Mouse (Mus musculus): Measurements from ENCODE around the gene Agbl4. TPM values are rescaled to one million over a fixed set of nuclear protein-coding genes. Genes with fewer than 3 reads are reported as not detected.

Agbl4 gene
- polyA plus RNA-seq, 1 experiment from 2014 or later, result 2.7 TPM

DNA sequence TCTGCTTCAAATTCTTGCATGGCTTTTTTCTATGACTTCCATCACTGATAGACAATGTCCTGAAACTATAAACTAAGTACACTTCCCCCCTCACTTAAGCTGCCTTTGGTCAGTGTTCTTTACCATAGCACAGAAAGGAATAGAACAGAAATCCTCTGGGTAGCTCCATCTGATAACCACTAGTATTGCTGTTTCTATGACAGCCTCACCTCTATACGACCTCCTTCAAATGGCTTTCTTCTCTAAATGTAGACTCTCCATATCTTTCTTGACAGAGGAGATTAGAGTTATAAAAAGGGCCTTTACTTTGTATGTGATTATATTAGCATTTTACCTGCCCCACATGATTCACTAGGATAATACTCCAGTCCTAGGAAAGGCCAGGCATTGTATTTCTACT lies 413.5 kb downstream of the Agbl4 start:
- H3K9ac ChIP-seq (replicated peaks; ENCODE audit: low read depth, low read length), result no peak overlapping the region
- no peaks in the 10 kb centered on the region for H3K9me3 ChIP-seq (ENCODE audit: control insufficient read depth, low read length)
- 59% methylated on average over 1 of the region's 1 CpGs for WGBS
- no peaks in the 10 kb centered on the region for H3K27me3 ChIP-seq (replicated peaks; ENCODE audit: control insufficient read depth, insufficient read depth, low read length)
- H3K36me3 ChIP-seq (ENCODE audit: control insufficient read depth, insufficient read depth), result no peaks in the 10 kb centered on the region
- no peak overlapping the region for H3K4me3 ChIP-seq (replicated peaks; ENCODE audit: low read length)
- no peak overlapping the region for H3K27ac ChIP-seq (ENCODE audit: low read length)
- no peak for ATAC-seq
- no peak overlapping the region for H3K4me2 ChIP-seq (ENCODE audit: low read length)
- H3K4me1 ChIP-seq (replicated peaks; ENCODE audit: control insufficient read depth, insufficient read depth, low read length), result no peaks in the 10 kb centered on the region

DNA sequence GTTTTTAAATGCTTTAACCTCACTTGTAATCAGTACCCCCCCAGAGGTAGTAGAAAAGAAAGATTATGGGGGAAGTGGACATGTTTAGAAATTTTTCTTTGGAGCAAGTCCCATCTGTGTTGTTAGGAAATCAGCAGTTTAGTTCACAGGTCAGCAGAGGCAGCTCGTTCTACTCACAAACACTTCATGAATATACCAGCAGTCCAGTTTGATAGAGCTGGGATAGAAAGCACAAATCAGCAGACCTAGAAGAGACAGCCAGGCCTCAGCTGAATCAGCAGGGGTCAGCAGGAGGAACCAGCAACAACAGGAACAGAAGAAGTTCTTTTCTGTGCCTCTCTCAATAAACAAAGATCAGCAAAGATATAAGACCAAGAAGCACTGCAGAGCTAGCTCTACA lies 435.3 kb downstream of the Agbl4 start:
- no peaks in the 10 kb centered on the region for H3K9me3 ChIP-seq (ENCODE audit: control insufficient read depth, low read length)
- H3K9ac ChIP-seq (replicated peaks; ENCODE audit: low read depth, low read length), result no peak overlapping the region
- no peak overlapping the region for H3K27ac ChIP-seq (ENCODE audit: low read length)
- H3K27me3 ChIP-seq (replicated peaks; ENCODE audit: control insufficient read depth, insufficient read depth, low read length), result no peaks in the 10 kb centered on the region
- no peak for ATAC-seq
- H3K4me3 ChIP-seq (replicated peaks; ENCODE audit: low read length), result no peak overlapping the region
- WGBS, result 53% methylated on average over 1 of the region's 1 CpGs
- no peak overlapping the region for H3K4me2 ChIP-seq (ENCODE audit: low read length)
- no peaks in the 10 kb centered on the region for H3K4me1 ChIP-seq (replicated peaks; ENCODE audit: control insufficient read depth, insufficient read depth, low read length)
- no peaks in the 10 kb centered on the region for H3K36me3 ChIP-seq (ENCODE audit: control insufficient read depth, insufficient read depth)

GRCm38 (mm10) chr4:110879719-110880443 lies 482.4 kb downstream of the Agbl4 start:
- no peak overlapping the region for H3K4me3 ChIP-seq (replicated peaks; ENCODE audit: low read length)
- H3K4me1 ChIP-seq (replicated peaks; ENCODE audit: control insufficient read depth, insufficient read depth, low read length), result no peaks in the 10 kb centered on the region
- ATAC-seq, result peak; percentile 92
- H3K9ac ChIP-seq (replicated peaks; ENCODE audit: low read depth, low read length), result no peak overlapping the region
- H3K9me3 ChIP-seq (ENCODE audit: control insufficient read depth, low read length), result no peaks in the 10 kb centered on the region
- no peaks in the 10 kb centered on the region for H3K36me3 ChIP-seq (ENCODE audit: control insufficient read depth, insufficient read depth)
- WGBS, result 68% methylated on average over 2 of the region's 2 CpGs
- no peak overlapping the region for H3K27ac ChIP-seq (ENCODE audit: low read length)
- no peaks in the 10 kb centered on the region for H3K27me3 ChIP-seq (replicated peaks; ENCODE audit: control insufficient read depth, insufficient read depth, low read length)
- no peak overlapping the region for H3K4me2 ChIP-seq (ENCODE audit: low read length)

DNA sequence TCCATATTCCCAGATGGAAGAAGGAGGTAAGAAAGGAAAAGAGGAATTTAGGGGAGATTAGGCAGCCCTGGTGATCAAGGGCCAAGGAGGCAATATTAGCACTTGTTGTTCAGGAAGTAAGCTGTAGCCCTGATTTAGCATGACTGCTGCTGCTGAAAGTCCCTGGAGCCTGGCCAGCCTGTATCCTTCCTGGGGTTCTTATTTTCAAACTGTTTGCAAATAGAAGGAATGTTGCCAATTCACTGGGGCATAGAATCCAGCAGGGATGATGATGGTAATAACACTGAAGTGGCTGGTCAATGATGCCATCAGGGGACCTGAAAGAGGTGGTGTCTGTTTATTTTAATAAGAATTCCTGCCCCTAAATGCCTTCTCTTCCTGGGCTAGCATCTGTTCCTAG lies 518.6 kb downstream of the Agbl4 start:
- H3K4me2 ChIP-seq (ENCODE audit: low read length), result no peak overlapping the region
- H3K4me3 ChIP-seq (replicated peaks; ENCODE audit: low read length), result no peak overlapping the region
- no peaks in the 10 kb centered on the region for H3K4me1 ChIP-seq (replicated peaks; ENCODE audit: control insufficient read depth, insufficient read depth, low read length)
- H3K9me3 ChIP-seq (ENCODE audit: control insufficient read depth, low read length), result no peaks in the 10 kb centered on the region
- H3K36me3 ChIP-seq (ENCODE audit: control insufficient read depth, insufficient read depth), result no peaks in the 10 kb centered on the region
- no peak overlapping the region for H3K9ac ChIP-seq (replicated peaks; ENCODE audit: low read depth, low read length)
- H3K27ac ChIP-seq (ENCODE audit: low read length), result no peak overlapping the region
- H3K27me3 ChIP-seq (replicated peaks; ENCODE audit: control insufficient read depth, insufficient read depth, low read length), result no peaks in the 10 kb centered on the region
- no peak for ATAC-seq

DNA sequence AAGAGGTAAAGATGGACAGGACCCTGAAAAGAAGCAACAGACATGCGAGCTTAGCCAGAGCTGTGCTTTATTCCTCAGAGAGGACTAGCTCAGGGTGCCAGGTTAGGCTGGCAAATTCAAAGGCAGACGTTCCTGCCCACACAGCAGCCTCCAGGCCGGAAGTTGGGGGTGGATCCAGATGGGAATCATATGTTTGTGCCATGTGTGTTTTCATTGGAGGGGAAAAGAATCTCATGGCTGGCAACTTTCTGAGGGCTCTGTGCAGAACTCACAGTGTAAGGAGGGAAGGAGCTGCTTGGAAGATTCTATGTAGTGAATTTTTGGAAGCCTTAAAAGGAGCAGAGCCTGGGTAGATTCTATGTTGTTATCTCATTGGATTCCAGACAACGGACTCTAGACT lies 519.1 kb downstream of the Agbl4 start:
- WGBS, result 50% methylated on average over 4 of the region's 4 CpGs
- Histone ChIP-seq H3K4me1 (replicated peaks; ENCODE audit: control insufficient read depth, insufficient read depth, low read length) (no peaks in the 10 kb centered on the region), H3K27ac (ENCODE audit: low read length) (no peak overlapping the region), H3K9me3 (ENCODE audit: control insufficient read depth, low read length) (no peaks in the 10 kb centered on the region), H3K27me3 (replicated peaks; ENCODE audit: control insufficient read depth, insufficient read depth, low read length) (no peaks in the 10 kb centered on the region), H3K9ac (replicated peaks; ENCODE audit: low read depth, low read length) (no peak overlapping the region), H3K4me2 (ENCODE audit: low read length) (no peak overlapping the region), H3K36me3 (ENCODE audit: control insufficient read depth, insufficient read depth) (no peaks in the 10 kb centered on the region), H3K4me3 (replicated peaks; ENCODE audit: low read length) (no peak overlapping the region)
- ATAC-seq, result no peak; the same call in 1 of the 2 replicates

DNA sequence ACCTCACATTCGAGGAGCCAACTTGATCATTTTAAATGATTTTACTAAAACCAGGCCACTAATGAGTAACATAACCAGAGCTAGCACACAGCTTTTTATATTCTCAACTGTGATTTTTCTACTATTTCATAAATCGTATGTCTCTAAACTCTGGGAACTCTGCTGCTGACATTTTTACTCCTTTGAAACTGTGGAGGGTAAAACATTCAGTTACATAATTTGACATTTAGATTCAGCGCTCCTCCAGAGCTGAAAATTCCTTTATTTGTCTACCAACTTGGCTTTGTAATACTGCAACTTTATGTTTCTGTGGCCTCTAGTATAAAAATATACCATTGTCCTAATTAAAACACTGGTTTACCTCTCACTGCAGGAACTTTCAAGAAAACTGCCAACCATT lies 523.6 kb downstream of the Agbl4 start:
- H3K9me3 ChIP-seq (ENCODE audit: control insufficient read depth, low read length), result no peaks in the 10 kb centered on the region
- no peaks in the 10 kb centered on the region for H3K27me3 ChIP-seq (replicated peaks; ENCODE audit: control insufficient read depth, insufficient read depth, low read length)
- no peak overlapping the region for H3K9ac ChIP-seq (replicated peaks; ENCODE audit: low read depth, low read length)
- H3K36me3 ChIP-seq (ENCODE audit: control insufficient read depth, insufficient read depth), result no peaks in the 10 kb centered on the region
- no peak for ATAC-seq
- WGBS, result 90% methylated on average over 3 of the region's 3 CpGs
- H3K27ac ChIP-seq (ENCODE audit: low read length), result no peak overlapping the region
- H3K4me2 ChIP-seq (ENCODE audit: low read length), result no peak overlapping the region
- H3K4me3 ChIP-seq (replicated peaks; ENCODE audit: low read length), result no peak overlapping the region
- no peaks in the 10 kb centered on the region for H3K4me1 ChIP-seq (replicated peaks; ENCODE audit: control insufficient read depth, insufficient read depth, low read length)

- Histone ChIP-seq H3K27ac (ENCODE audit: low read length) (no peak overlapping the region), H3K4me2 (ENCODE audit: low read length) (no peak overlapping the region), H3K9me3 (ENCODE audit: control insufficient read depth, low read length) (no peaks in the 10 kb centered on the region), H3K9ac (replicated peaks; ENCODE audit: low read depth, low read length) (no peak overlapping the region), H3K36me3 (ENCODE audit: control insufficient read depth, insufficient read depth) (no peaks in the 10 kb centered on the region), H3K27me3 (replicated peaks; ENCODE audit: control insufficient read depth, insufficient read depth, low read length) (no peaks in the 10 kb centered on the region), H3K4me1 (replicated peaks; ENCODE audit: control insufficient read depth, insufficient read depth, low read length) (0 out of 2 replicates have a peak, but pooled peaks cover 3% of the 10 kb centered on the region), H3K4me3 (replicated peaks; ENCODE audit: low read length) (no peak overlapping the region)
- 91% methylated on average over 2 of the region's 2 CpGs for WGBS
- no peak for ATAC-seq
Measured at GRCm38 (mm10) chr4:111001641-111002040, 604.2 kb downstream of the Agbl4 start.

- no peak overlapping the region for H3K9ac ChIP-seq (replicated peaks; ENCODE audit: low read depth, low read length)
- H3K27ac ChIP-seq (ENCODE audit: low read length), result no peak overlapping the region
- WGBS, result 5% methylated on average over 1 of the region's 1 CpGs
- no peak overlapping the region for H3K4me2 ChIP-seq (ENCODE audit: low read length)
- no peaks in the 10 kb centered on the region for H3K36me3 ChIP-seq (ENCODE audit: control insufficient read depth, insufficient read depth)
- H3K4me3 ChIP-seq (replicated peaks; ENCODE audit: low read length), result no peak overlapping the region
- no peaks in the 10 kb centered on the region for H3K27me3 ChIP-seq (replicated peaks; ENCODE audit: control insufficient read depth, insufficient read depth, low read length)
- no peaks in the 10 kb centered on the region for H3K9me3 ChIP-seq (ENCODE audit: control insufficient read depth, low read length)
- 0 out of 2 replicates have a peak, but pooled peaks cover 3% of the 10 kb centered on the region for H3K4me1 ChIP-seq (replicated peaks; ENCODE audit: control insufficient read depth, insufficient read depth, low read length)
- peak; percentile 84 for ATAC-seq
Measured at GRCm38 (mm10) chr4:111004719-111005479, 607.4 kb downstream of the Agbl4 start.

- ATAC-seq, result no peak
- no peak overlapping the region for H3K4me2 ChIP-seq (ENCODE audit: low read length)
- no peaks in the 10 kb centered on the region for H3K36me3 ChIP-seq (ENCODE audit: control insufficient read depth, insufficient read depth)
- no peaks in the 10 kb centered on the region for H3K4me1 ChIP-seq (replicated peaks; ENCODE audit: control insufficient read depth, insufficient read depth, low read length)
- 92% methylated on average over 4 of the region's 4 CpGs for WGBS
- no peak overlapping the region for H3K9ac ChIP-seq (replicated peaks; ENCODE audit: low read depth, low read length)
- H3K4me3 ChIP-seq (replicated peaks; ENCODE audit: low read length), result no peak overlapping the region
- H3K27me3 ChIP-seq (replicated peaks; ENCODE audit: control insufficient read depth, insufficient read depth, low read length), result no peaks in the 10 kb centered on the region
- no peaks in the 10 kb centered on the region for H3K9me3 ChIP-seq (ENCODE audit: control insufficient read depth, low read length)
- no peak overlapping the region for H3K27ac ChIP-seq (ENCODE audit: low read length)
Measured at GRCm38 (mm10) chr4:111019376-111019775, 621.9 kb downstream of the Agbl4 start.
